Mouse (Mus musculus) neural tube, embryonic 10.5 days (tissue): ENCODE data around the gene Trmt112.

Experiments used
- DNase-seq: peaks from one replicate; pipeline ENCODE4 v3.0.0-alpha.2; 2017; ENCODE audit warnings: low spot score; ENCODE audit errors: extremely low spot score

The Trmt112 gene

GRCm38 (mm10) chr19:6924461-6925306 is 15.2 kb downstream of the Trmt112 start:
- DNase-seq, result peak; percentile 78

DNA sequence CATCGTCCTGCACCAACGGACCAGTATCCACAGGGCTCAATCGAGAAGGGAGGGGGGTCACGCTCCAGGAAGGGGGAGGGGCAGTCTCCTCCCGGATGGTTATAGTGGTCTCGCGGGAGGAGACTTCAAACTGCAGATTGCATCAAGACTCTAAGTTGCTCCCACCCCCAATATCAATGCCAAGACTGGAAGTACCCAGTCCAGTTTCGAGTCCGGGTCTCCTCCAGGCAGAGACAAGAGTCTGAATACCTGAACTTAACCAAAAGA is 15.7 kb downstream of the Trmt112 start, which contains the start of gene Catsperz:
Gene Catsperz (minus strand): TSS at position 74 of the 267 bp plus-strand sequence.
- DNase-seq, result peak; percentile 40

- DNase-seq, result peak; percentile 37
These were observed 16.3 kb downstream of the Trmt112 start for GRCm38 (mm10) chr19:6925611-6926329.

GRCm38 (mm10) chr19:6926559-6927255 is 17.2 kb downstream of the Trmt112 start:
- DNase-seq, result peak; percentile 61

DNA sequence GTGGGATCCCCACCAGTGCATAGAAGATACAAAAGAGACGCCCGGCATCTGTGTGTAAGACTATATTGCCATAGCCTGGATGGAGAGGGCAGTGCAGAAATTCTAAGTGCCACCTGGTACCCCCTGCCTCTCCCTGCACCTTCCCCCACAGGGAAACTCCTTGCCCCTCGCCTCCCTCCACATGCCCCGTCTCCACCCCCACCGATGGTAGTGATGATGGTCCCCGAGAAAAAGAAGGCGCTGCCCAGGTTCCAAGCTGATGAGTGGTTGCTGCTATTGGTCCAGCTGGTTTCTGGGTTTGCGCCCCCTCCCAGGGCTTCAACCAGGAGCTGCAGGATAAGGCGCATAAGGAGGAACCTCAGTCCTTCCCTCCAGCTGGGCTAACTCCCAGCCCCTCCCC is 18.6 kb downstream of the Trmt112 start:
- DNase-seq, result no peak

- DNase-seq, result no peak
These were observed 21.5 kb downstream of the Trmt112 start for GRCm38 (mm10) chr19:6931002-6931401.

DNA sequence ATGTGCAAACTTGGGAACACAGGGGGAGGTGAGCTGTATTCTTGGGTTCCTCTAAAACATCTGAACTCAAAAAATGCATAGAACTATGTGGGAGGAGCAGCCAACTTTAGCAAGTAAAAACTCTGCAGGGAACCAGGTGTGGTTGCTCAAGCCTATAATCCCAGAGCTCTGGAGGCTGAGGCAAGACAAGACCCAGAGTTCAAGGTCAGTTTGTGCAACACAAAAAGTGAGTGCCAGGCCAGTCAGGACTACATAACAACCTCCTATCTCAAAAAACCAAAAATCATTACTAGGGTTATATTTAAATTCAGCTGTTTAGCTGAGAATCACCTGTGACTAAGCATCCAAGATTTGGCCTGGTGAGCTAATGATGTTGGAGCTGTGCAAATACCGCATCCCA is 22.5 kb downstream of the Trmt112 start:
- no peak for DNase-seq

GRCm38 (mm10) chr19:6933102-6933435 is 23.6 kb downstream of the Trmt112 start:
- DNase-seq, result no peak

GRCm38 (mm10) chr19:6933436-6934194 is 24.1 kb downstream of the Trmt112 start:
- DNase-seq, result peak; percentile 40

- peak; percentile 49 for DNase-seq
These were observed 24.9 kb downstream of the Trmt112 start, which contains the start of gene Kcnk4 for GRCm38 (mm10) chr19:6934195-6934977. Kcnk4 (minus strand) TSS chr19:6934515.

DNA sequence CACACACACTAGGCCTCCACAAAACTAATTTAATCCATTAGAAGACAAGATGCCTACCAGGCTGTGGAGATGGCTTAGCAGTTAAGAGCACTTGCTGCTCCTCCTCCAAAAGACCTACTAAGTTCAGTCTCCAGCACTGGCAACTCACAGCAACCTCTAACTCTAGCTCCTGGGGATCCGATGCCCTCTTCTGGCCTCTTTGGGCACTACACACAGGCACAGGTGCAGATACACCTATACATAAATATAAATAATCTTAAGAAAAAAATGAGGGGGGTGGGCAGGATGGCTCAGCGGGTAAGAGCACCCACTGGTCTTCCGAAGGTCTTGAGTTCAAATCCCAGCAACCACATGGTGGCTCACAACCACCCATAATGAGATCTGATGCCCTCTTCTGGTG is 26.8 kb downstream of the Trmt112 start:
- no peak for DNase-seq

GRCm38 (mm10) chr19:6937541-6938465 is 28.3 kb downstream of the Trmt112 start:
- no peak for DNase-seq

DNA sequence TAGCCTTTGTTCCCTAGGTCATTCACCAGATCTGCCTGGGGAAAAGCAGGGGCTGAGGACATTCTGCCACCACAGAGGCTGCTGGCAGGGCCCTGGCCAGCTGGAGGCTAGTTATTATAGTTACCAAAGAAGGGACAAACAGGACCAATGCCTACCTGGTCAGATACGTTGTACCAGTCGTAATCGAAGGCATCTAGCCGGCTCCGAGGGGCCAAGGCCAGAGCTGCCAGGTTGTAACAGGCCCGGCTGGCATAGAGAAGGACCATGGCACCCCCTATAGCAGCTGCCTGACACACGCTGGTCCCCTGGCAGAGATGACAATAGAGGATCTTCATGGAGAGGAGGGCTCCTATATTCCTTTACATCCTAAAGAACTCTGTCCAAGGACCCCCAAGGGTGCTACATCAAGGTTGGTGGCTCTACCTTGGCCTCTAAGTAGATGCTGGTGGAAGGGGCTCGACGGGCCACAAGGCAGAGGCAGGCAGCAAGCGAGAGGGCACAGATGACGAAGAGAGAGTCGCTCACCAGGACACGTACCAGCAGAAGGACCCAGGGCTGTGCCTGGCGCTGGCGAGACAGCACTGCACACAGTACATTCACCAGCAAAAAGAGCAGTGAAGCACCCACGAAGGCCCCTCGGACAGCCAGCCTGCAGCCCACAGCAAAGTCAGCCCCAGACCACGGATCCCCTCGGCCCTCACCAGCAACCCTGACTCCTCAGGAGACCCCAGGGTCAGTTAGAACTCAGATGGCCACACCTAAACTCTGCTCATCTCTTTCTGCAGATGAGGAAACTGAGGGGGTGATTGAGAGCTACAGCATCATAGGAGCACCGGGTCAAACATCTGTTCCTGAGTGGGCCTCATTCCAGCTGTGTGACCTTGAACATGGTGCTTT is 29.9 kb downstream of the Trmt112 start:
- no peak for DNase-seq

DNA sequence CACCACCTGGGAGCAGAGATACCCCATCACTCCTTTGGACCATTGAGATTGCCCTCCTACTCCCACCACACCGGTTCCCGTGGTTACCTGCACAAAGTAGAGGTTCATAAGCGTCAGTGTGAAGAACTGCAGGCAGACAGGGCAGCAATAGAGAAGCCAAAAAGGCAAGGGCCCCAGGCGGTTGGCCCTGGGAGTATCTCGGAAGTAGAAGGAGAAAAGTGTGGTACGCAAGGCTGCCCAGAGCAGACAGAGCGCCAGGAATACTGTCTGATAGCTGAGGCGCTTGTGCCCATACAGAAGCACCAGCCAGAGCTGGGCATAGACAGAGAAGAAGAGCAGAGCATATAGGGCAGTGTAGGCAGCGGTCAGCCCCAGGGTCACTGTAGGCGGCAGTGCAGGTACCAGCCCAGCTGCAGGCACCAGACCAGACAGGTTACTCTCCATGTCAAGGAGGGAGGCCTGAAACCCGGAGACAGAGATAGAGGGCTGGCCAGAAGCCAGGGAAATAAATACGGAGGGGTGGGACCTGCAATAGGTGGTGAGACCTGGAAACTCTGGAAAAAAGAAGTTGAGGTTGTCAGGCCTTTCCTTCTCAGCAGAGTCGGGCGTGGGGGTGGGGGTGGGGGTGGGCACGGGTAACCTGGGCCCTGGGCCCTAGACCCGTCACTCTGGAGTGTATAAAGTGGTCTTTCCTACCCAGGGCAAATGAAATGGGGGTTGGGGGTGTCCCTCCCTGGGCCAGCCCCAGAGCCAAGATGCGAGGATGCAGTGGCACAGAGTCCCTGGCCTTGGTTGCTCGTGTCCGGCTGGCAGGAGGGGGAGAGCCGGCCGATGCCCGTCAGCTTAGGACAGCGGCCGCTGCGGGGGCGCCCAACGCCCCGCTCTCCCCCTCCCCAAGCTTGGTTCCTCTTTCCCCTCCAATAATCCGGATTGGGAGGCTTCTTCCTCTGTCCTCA is 31.2 kb downstream of the Trmt112 start:
- DNase-seq, result no peak

DNA sequence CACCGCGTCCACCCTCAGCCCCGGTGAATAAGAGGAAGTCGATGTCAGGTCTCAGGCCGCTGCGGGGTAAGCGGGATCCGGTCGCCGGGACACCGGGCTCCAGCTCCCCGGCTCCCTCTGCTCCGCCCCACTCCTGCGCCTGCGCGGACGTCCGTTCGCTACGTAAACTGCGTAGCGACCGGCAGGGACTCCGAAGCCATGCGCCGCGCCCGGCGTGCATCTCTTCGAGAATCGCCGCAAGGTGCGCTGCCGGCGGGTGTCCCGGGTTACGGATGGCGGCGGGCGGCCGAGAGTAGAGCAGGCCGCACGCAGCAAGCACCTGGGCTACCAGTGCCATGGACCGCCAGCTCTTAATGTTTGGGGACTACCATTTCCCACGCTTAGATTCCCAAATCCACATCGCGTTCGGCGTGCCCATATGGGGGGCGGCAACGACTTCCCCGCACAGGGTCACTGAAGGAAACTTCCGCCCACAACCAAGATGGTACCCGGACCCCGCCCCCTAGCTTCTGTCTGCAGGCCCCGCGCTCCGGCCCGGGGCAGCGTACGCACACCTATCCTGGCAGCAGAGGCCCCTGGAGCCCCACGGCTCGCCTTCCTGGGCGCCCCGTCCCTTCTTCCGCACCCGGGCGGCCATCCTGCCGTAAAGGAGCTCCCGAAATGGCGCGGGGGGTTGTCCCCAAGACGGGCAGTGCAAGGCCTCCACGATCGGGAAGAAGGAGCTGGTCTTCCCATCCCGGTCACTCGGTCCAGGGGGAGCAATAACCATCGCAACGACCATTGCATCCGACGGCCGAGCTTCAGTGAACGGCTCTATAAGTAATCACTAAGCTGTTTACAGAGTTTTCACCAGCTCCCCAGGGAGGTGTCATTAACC is 32.1 kb downstream of the Trmt112 start, which contains the start of gene Bad:
Gene Bad (plus strand): TSS at position 490 of the 877 bp plus-strand sequence.
- DNase-seq, result peak; percentile 97

DNA sequence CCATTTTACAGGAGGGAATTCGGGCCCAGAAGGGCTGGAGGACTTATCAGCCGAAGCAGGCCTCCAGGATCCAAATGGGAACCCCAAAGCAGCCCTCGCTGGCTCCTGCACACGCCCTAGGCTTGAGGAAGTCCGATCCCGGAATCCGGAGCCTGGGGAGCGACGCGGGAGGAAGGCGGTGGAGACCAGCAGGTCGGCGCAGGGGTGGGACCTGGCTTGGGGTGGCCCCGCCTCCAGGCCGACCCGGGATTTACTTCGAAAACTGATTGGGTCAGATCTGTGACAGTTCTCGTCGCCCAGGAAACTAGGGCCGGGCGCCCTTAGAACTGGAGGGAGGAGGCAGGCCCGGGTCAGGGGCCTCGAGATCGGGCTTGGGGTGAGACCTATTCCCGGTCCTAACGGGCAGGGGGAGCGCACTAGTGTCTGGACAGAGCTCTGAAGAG is 32.8 kb downstream of the Trmt112 start, which contains the start of gene Gpr137:
Gene Gpr137 (minus strand): TSS at position 232 of the 443 bp plus-strand sequence.
- DNase-seq, result peak; percentile 90
